Mouse (Mus musculus): ENCODE measurements around the gene Tbc1d9b.

Tbc1d9b gene

GRCm38 (mm10) chr11:50176351-50176750, 45.2 kb downstream of the Tbc1d9b start:
- no peak for DNase-seq (ENCODE audit: low spot score in 2 of 2)

- DNase-seq (ENCODE audit: low spot score in 2 of 2), result no peak
Measured at GRCm38 (mm10) chr11:50177111-50177510, 45.9 kb downstream of the Tbc1d9b start.

GRCm38 (mm10) chr11:50178532-50179488, 47.6 kb downstream of the Tbc1d9b start:
- DNase-seq (ENCODE audit: low spot score in 2 of 2), result no peak

- DNase-seq (ENCODE audit: low spot score in 2 of 2), result no peak
Measured at GRCm38 (mm10) chr11:50180478-50181231, 49.5 kb downstream of the Tbc1d9b start.

GRCm38 (mm10) chr11:50182702-50183101, 51.5 kb downstream of the Tbc1d9b start:
- DNase-seq (ENCODE audit: low spot score in 2 of 2), result no peak

GRCm38 (mm10) chr11:50184788-50185187, 53.6 kb downstream of the Tbc1d9b start:
- DNase-seq (ENCODE audit: low spot score in 2 of 2), result no peak

- no peak for DNase-seq (ENCODE audit: low spot score in 2 of 2)
Measured at GRCm38 (mm10) chr11:50188682-50189081, 57.5 kb downstream of the Tbc1d9b start.

GRCm38 (mm10) chr11:50190362-50190761, 59.2 kb downstream of the Tbc1d9b start:
- no peak for DNase-seq (ENCODE audit: low spot score in 2 of 2)

- no peak for DNase-seq (ENCODE audit: low spot score in 2 of 2)
Measured at GRCm38 (mm10) chr11:50192278-50192677, 61.1 kb downstream of the Tbc1d9b start.

- no peak for DNase-seq (ENCODE audit: low spot score in 2 of 2)
Measured at GRCm38 (mm10) chr11:50194070-50194469, 62.9 kb downstream of the Tbc1d9b start.

- no peak for DNase-seq (ENCODE audit: low spot score in 2 of 2)
Measured at GRCm38 (mm10) chr11:50194793-50195192, 63.6 kb downstream of the Tbc1d9b start.

- no peak for DNase-seq (ENCODE audit: low spot score in 2 of 2)
Measured at GRCm38 (mm10) chr11:50197500-50197899, 66.3 kb downstream of the Tbc1d9b start.

GRCm38 (mm10) chr11:50198219-50198846, 67.1 kb downstream of the Tbc1d9b start:
- no peak for DNase-seq (ENCODE audit: low spot score in 2 of 2)

GRCm38 (mm10) chr11:50198916-50199315, 67.7 kb downstream of the Tbc1d9b start:
- DNase-seq (ENCODE audit: low spot score in 2 of 2), result no peak

- no peak for DNase-seq (ENCODE audit: low spot score in 2 of 2)
Measured at GRCm38 (mm10) chr11:50200613-50201012, 69.4 kb downstream of the Tbc1d9b start.

GRCm38 (mm10) chr11:50201590-50201989, 70.4 kb downstream of the Tbc1d9b start:
- DNase-seq (ENCODE audit: low spot score in 2 of 2), result no peak

GRCm38 (mm10) chr11:50203302-50203827, 72.2 kb downstream of the Tbc1d9b start:
- DNase-seq (ENCODE audit: low spot score in 2 of 2), result no peak

- no peak for DNase-seq (ENCODE audit: low spot score in 2 of 2)
Measured at GRCm38 (mm10) chr11:50205434-50205833, 74.2 kb downstream of the Tbc1d9b start.

GRCm38 (mm10) chr11:50206037-50206436, 74.8 kb downstream of the Tbc1d9b start:
- no peak for DNase-seq (ENCODE audit: low spot score in 2 of 2)

GRCm38 (mm10) chr11:50207344-50207743, 76.1 kb downstream of the Tbc1d9b start:
- DNase-seq (ENCODE audit: low spot score in 2 of 2), result no peak

GRCm38 (mm10) chr11:50208039-50208438, 76.8 kb downstream of the Tbc1d9b start:
- no peak for DNase-seq (ENCODE audit: low spot score in 2 of 2)

- peak; percentile 78 to 83 for DNase-seq (ENCODE audit: low spot score in 2 of 2)
Measured at GRCm38 (mm10) chr11:50210101-50210504, 78.9 kb downstream of the Tbc1d9b start.

Measured in spleen, postnatal 14 days (tissue).